Mouse (Mus musculus) forebrain, embryonic 10.5 days (tissue): ENCODE measurements around the gene Rhob. TPM values are rescaled to one million over a fixed set of nuclear protein-coding genes. Genes with fewer than 3 reads are reported as not detected.

Experiments
- DNase-seq: peaks from one replicate; pipeline ENCODE4 v3.0.0-alpha.2; 2017; ENCODE audit warnings: low spot score; ENCODE audit errors: extremely low spot score
- H3K27ac ChIP-seq: fragments of 300-500 bp; sonication (generic); 2 replicates; pipeline ENCODE4 v1.5.1; 2016; ENCODE audit warnings: mild to moderate bottlenecking
- H3K27me3 ChIP-seq: fragments of 300-500 bp; sonication (generic); 2 replicates; pipeline ENCODE4 v1.6.1; 2016; ENCODE audit warnings: mild to moderate bottlenecking; ENCODE audit not compliant: poor library complexity, severe bottlenecking
- H3K36me3 ChIP-seq: fragments of 300-500 bp; sonication (generic); replicated peaks from 2 replicates; pipeline ENCODE4 v1.6.1; 2016; ENCODE audit warnings: mild to moderate bottlenecking, moderate library complexity
- H3K4me1 ChIP-seq: fragments of 300-500 bp; sonication (generic); 2 replicates; pipeline ENCODE4 v1.6.1; 2016
- H3K4me3 ChIP-seq: fragments of 300-500 bp; sonication (generic); 2 replicates; pipeline ENCODE4 v1.5.1; 2016; ENCODE audit warnings: mild to moderate bottlenecking, moderate library complexity
- H3K9me3 ChIP-seq: fragments of 300-500 bp; sonication (generic); 2 replicates; pipeline ENCODE4 v1.6.1; 2016; ENCODE audit warnings: mild to moderate bottlenecking, moderate library complexity
- WGBS: fragments of 180-500 bp; shearing (Covaris S2); methylation state at CpG from one replicate; pipeline ENCODE4 v1.1.7; 2016; 5-methylcytosine and 5-hydroxymethylcytosine counted together
- polyA plus RNA-seq: library from polyadenylated mRNA; unstranded; fragments of >200 nt; fragmentation: Nextera tagmentation; extraction: Ambion mirVana; gene quantifications from 2 replicates; pipeline ENCODE4 v1.2.1, GENCODE M21; 2016

Gene Rhob
- polyA plus RNA-seq, 1 experiment from 2014 or later: 27.1 TPM

DNA sequence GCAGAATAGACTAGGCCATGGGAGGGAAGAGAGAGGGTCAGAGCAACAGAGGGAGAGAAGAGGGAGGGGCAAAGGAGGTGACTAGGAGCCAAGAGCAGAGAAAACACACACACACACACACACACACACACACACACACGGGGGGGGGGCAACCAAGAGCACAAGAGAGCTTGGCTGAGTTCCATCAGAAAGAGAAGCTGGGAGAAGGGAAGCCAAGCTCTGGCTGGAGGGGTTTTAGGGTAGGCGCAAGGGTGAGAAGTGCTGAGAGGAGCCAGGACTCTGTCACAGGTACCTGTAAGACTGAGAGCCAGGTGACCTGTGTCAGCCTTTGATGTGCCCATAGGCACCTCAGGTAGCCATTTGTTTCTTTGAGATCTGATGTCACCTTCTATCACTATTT, 22.9 kb upstream of the Rhob start:
- no peaks in the 10 kb centered on the region for H3K9me3 ChIP-seq
- H3K4me1 ChIP-seq: peaks cover 19% of the 10 kb centered on the region
- H3K4me3 ChIP-seq: no peak overlapping the region
- no peak overlapping the region for H3K27ac ChIP-seq
- no peaks in the 10 kb centered on the region for H3K27me3 ChIP-seq
- DNase-seq: no peak
- H3K36me3 ChIP-seq: no peaks in the 10 kb centered on the region
- WGBS: 72% methylated on average over 2 of the region's 2 CpGs

DNA sequence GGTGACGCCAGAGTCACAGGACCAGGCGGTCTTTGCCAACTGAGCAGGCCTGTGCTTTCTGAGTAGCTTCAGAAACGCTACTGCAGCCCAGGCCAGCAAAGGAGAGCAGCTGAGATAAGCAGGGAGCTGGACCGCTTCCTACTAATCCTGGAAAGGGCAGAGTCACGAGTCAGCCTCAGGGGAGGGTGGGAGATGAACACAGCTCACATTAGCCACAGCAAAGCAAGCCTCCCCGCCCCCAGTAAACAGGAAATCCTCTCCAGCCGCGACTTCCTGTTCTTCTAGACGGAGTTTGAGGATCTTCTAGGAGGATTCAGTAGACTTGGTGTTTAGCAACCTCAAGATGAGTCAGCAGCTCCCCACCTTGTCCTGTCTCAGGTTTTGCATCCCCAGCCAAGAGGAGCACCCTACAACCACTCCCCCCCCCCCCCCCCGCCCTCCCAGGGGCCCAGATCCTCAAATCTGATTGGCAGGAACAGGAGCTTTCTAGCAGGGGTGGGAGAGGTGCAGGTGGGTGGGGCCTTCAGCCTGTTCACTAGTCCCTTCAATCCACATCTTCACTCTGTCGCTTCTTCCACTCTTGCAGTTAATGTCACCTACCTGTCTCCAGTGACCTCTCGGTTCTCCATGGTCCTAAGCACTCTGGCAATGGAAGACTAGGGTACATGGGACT, 21.7 kb upstream of the Rhob start:
- no peaks in the 10 kb centered on the region for H3K36me3 ChIP-seq
- H3K27me3 ChIP-seq: no peaks in the 10 kb centered on the region
- H3K4me3 ChIP-seq: no peak overlapping the region
- no peak overlapping the region for H3K27ac ChIP-seq
- no peak for DNase-seq
- H3K4me1 ChIP-seq: peaks cover 19% of the 10 kb centered on the region
- WGBS: 65% methylated on average over 12 of the region's 12 CpGs
- no peaks in the 10 kb centered on the region for H3K9me3 ChIP-seq

DNA sequence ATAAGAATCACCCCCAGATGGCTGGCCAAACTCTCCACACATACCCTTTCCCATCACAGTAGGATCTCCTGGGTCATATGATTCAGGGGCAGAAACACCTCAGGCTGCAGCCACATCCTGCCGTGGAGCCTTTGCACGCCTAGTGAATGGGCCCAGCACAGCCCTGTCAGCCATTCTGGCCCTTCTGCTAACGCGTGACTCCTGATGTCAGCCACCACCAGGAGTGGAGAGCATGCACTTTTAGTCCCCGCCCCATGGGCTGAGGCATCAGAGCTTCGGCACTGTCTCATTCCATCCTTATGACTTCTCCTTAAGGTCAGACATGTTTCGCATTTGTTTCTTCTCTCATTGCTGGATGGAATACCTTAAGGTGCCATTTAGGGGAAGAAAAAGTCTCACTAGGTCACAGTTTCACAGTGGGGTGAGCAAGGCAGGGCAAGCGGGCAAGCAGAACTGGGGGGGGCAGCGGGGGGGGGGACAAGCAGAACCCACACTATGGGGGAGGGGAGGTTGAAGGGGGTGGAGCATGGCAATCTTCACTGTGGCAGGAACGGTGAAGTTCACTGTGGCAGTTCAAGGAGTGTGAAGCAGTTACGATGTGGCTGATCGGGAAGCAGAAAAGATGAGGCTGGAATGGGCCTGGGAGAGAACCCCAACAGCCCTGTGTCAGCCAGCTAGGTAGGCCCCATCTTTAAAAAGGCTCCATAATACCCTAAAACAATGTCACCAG, 19.8 kb upstream of the Rhob start:
- 73% methylated on average over 12 of the region's 12 CpGs for WGBS
- Histone ChIP-seq H3K27ac (no peak overlapping the region), H3K27me3 (no peaks in the 10 kb centered on the region), H3K4me3 (no peak overlapping the region), H3K4me1 (peaks cover 19% of the 10 kb centered on the region), H3K36me3 (no peaks in the 10 kb centered on the region), H3K9me3 (no peaks in the 10 kb centered on the region)
- DNase-seq: no peak

DNA sequence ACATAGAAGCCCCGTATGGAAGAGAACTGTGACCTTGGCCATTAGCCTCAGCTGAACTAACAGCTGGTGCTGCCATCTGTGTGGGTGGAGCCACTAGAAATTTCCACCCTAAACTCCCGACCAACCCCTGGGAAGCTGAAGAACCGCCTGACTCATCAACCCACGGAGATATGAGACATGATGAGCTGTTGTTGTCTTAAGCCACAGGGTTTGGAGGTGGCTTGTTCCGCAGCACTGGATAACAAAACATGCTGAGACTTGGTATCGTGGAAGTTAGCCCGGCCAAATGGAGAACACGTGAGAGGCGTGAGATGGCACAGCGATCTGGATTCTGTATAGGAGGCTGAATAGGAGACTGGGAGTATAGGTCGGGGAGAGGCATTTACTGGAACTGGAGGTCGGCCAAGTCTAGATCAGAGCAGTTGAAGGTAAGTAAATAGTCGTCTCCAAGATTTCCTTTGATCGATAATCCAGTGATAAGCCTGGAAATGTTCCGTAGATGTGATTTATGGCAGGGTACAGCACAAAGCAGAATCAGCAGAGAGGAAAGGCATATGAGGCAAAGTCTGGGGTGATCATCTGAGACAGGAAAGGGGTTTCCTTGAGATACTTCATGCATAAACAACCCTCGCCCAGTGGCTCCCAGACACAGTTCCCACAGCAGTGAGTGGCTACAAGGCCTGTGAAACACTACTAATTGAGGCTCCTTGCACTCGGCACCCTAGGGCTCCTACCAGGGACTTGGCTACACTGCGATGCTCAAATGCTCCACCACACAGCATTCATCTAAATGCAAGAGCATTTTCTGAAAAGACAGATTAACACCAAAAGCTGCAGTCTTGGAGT, 11.5 kb upstream of the Rhob start:
- no peaks in the 10 kb centered on the region for H3K4me1 ChIP-seq
- DNase-seq: no peak
- H3K27me3 ChIP-seq: no peaks in the 10 kb centered on the region
- H3K9me3 ChIP-seq: no peaks in the 10 kb centered on the region
- H3K27ac ChIP-seq: no peak overlapping the region
- WGBS: 88% methylated on average over 18 of the region's 18 CpGs
- no peak overlapping the region for H3K4me3 ChIP-seq
- no peaks in the 10 kb centered on the region for H3K36me3 ChIP-seq

DNA sequence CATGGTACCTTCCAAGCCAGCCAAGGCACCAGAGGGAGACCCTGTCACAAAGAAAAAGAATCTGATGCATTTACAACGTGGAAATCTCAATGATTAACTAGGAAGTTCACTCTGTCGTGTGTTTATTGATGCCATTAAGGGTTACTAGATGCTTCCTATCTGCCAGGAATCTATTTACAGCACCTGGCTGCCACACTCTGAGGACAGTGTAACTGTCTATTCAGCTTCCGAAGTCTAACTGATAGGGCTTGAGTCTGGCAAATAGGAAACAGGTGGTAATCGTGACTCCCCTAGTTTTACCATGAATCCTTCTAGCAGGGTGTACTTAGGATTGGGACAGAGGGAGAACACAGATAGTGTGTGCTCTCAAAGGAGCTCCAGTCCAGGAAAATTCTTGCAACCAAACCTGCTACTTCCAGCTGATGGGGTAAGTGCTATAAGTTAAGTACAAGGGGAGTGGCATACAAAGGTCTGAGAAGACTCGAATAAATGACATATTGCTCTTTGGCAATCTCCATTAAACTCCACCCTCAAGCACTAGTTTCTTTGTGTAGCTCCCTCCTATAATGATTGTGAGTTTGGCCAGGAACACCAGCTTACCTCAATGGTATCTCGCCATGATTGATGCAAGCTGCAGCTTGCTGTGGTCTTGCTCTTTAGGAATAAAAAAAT, 10.6 kb upstream of the Rhob start:
- H3K27ac ChIP-seq: no peak overlapping the region
- H3K27me3 ChIP-seq: no peaks in the 10 kb centered on the region
- H3K36me3 ChIP-seq: no peaks in the 10 kb centered on the region
- DNase-seq: no peak
- no peaks in the 10 kb centered on the region for H3K9me3 ChIP-seq
- WGBS: 83% methylated on average over 6 of the region's 6 CpGs
- no peaks in the 10 kb centered on the region for H3K4me1 ChIP-seq
- no peak overlapping the region for H3K4me3 ChIP-seq

DNA sequence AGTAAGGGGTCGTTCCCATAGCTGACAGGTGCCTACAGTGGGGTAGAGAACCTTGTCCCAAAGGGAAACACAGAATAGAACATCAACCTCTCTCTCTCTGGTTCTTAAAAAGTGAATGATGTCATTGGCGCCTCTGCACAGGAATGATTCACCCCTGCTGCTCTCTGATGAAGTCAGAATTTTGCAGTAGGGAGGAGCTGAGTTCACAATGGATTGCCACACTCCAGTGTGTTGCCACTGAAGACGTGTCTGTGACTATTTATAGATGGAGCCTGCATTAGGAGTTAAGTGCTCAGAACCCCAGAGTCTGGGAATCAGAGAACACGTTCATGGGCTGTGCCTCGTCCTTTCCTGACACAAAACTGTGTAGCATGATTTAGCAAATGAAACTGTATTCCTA, 9.9 kb upstream of the Rhob start:
- Histone ChIP-seq H3K9me3 (no peaks in the 10 kb centered on the region), H3K27ac (no peak overlapping the region), H3K27me3 (no peaks in the 10 kb centered on the region), H3K4me3 (no peak overlapping the region), H3K36me3 (no peaks in the 10 kb centered on the region), H3K4me1 (no peaks in the 10 kb centered on the region)
- 81% methylated on average over 5 of the region's 5 CpGs for WGBS
- no peak for DNase-seq

DNA sequence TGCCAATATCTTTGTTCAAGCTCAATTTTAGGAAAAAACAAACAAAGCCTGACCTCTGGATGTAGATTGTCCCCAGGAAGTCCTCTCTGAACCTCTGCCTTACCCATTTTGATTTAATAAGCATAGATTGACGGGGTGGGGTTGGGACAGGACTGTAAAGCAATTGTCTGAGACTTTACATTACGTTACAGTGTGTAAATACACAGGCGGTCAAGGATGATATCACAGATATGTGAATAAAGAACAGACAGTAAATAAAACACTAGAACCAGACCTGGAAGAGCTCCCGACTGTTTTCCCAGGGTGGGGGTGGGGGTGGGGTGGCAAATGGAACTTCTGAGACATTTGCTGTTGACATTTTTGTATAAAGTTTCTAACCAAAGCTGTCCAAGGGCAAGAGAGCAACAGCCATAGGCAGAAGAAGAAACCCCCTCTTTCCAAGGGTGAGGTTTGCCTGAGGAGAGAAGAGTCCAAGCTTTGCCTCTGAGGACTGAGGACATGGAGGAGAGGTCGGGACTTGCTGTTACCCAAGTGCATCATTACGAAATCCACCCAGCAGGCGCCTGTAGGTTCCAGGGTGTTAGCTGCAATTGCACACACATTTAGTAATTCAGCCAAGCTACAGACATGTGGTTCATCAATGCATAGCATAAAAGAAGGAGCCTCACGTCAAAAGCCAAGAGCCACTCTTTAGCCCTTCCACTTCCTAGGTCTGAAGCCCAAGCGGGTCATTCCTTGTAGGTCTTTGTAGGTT, 7.3 kb upstream of the Rhob start:
- Histone ChIP-seq H3K4me1 (no peaks in the 10 kb centered on the region), H3K27ac (no peak overlapping the region), H3K27me3 (no peaks in the 10 kb centered on the region), H3K4me3 (no peak overlapping the region), H3K36me3 (no peaks in the 10 kb centered on the region), H3K9me3 (no peaks in the 10 kb centered on the region)
- no peak for DNase-seq
- 82% methylated on average over 9 of the region's 9 CpGs for WGBS

DNA sequence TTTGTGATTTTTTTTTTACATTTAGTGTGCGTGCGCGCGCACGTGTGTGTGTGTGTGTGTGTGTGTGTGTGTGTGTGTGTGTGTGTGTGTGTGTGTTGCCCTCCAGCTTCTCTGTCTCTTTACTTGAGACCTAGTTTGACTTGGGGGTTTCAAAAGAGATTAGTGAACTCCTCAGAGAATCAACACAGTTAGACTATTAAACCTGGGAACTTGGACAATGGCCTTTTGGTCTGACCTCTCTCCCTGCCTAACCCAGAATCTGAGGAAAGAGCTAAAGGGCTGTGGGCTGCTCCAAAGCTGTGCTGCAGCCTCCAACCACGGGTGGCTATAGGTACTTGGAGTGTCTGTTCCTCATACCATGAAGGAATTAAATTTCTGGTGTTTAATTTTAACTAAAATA, 4.3 kb upstream of the Rhob start:
- 86% methylated on average over 6 of the region's 6 CpGs for WGBS
- H3K9me3 ChIP-seq: no peaks in the 10 kb centered on the region
- DNase-seq: no peak

DNA sequence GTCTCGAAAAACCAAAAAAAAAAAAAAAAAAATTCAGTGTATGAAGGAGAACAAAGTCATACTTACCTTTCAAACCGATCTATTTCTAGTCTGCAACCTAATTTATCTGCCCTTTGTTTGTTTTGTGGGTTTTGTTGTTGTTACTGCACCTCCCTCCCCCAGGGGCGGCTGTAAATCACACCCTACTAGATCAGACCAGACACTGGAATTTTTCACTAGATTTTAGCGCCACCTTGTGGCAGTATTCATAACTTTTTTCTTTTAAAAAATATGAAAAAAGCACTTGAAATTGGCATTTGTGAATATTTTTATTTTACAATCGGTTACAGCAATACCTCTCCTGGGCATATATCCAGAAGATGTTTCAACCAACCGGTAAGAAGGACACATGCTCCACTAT, 2.7 kb upstream of the Rhob start:
- DNase-seq: no peak
- no peaks in the 10 kb centered on the region for H3K27me3 ChIP-seq
- peaks cover 29% of the 10 kb centered on the region for H3K4me1 ChIP-seq
- 19% methylated on average over 6 of the region's 6 CpGs for WGBS
- no peaks in the 10 kb centered on the region for H3K36me3 ChIP-seq
- H3K27ac ChIP-seq: no peak overlapping the region
- H3K9me3 ChIP-seq: no peaks in the 10 kb centered on the region
- no peak overlapping the region for H3K4me3 ChIP-seq

More for the DNA sequence above, 4.3 kb upstream of the Rhob start:
- H3K27ac ChIP-seq: no peak overlapping the region
- H3K4me3 ChIP-seq: no peak overlapping the region
- H3K36me3 ChIP-seq: no peaks in the 10 kb centered on the region
- H3K27me3 ChIP-seq: no peaks in the 10 kb centered on the region
- peaks cover 13% of the 10 kb centered on the region for H3K4me1 ChIP-seq

DNA sequence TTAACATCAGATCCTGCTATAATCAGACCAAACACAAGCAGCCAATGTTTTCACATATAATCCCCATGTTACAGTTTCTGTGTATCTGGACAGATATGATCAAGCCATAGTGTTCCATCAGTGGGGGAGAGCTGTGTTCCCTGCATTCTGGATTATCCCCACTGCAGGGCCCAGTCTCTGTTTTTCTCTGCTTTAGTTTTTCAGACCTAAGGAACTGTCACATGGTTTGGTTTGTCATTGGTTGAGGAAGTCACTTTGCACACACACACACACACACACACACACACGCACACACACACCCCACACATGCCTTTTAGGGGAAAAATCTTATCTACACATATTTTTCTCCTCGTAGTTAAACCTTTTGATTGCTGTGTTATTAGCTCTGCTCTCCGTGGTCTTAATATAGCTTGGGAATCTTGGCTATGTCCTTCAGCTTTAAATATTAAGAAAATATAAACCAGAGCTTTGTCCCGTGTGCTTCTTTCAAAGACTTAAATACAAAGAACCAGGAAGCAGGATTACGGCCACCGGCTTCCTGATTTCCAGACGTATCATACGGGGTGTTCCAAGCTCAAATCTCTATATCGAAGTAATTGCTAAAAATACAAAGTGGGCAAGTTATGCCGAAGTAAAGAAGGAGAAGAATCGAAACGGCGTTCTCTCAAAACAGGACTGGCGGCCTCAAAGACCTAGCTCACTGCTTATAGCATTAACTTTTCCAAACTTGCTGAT, 1.9 kb upstream of the Rhob start:
- no peak for DNase-seq
- Histone ChIP-seq H3K4me3 (no peak overlapping the region), H3K9me3 (no peaks in the 10 kb centered on the region), H3K36me3 (no peaks in the 10 kb centered on the region), H3K27ac (no peak overlapping the region), H3K4me1 (peaks cover 37% of the 10 kb centered on the region), H3K27me3 (no peaks in the 10 kb centered on the region)
- 91% methylated on average over 14 of the region's 14 CpGs for WGBS

DNA sequence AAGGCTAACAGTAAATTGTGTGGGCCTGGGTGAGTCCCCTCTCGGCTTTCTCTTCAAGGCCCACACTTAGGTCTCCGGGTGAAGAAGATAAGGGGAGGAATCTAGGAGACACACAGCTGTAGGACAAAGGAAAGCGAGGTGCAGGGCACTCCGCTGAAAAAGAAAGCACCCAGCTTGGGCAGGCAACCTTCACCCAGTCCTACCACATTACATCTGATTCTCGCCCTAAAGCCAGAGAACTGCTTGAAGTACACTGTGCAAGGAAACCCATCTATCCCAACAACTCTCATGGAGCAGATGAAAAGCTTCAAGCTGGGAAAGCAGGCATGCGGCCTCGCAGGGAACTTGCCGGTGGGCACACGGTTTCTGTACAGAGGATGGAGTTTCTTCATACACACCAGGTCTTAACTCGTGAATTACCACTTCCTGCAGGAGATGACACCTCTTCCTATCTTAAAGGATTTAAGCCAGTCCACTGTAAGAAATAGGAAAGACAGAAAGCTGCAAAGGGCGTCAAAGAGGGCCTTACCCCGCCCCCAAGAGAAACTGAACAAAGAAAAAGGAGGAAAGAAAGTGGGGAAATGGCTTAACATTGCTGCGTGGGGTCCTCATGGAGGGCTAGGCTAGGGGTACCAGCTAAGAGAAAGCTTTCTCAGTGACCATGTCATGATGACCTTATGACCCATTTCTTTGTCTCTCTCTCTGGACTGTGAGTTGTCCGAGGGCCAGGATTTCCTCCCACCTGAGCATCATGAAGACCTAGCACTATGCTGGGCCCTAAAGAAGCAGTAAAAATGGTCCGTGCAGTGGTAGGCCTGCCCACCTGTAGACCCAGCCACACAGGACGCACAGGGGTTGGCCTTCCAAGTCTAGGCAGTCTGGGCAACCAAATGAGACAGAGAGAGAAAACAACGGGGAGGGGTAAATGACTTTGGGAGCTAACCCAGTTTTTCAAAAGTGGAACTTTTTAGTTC, 1.1 kb upstream of the Rhob start:
- H3K27me3 ChIP-seq: no peaks in the 10 kb centered on the region
- peak overlapping the region; percentile 99 for H3K27ac ChIP-seq
- H3K36me3 ChIP-seq: no peaks in the 10 kb centered on the region
- WGBS: 50% methylated on average over 17 of the region's 17 CpGs
- peak; percentile 44 for DNase-seq
- no peaks in the 10 kb centered on the region for H3K9me3 ChIP-seq
- peak overlapping the region; percentile 92 for H3K4me3 ChIP-seq
- H3K4me1 ChIP-seq: peaks cover 45% of the 10 kb centered on the region
